Mouse (Mus musculus): ENCODE results near the gene Galk2. TPM values are rescaled to one million over a fixed set of nuclear protein-coding genes. Genes with fewer than 3 reads are reported as not detected.

The Galk2 gene
- polyA plus RNA-seq, 1 experiment from 2014 or later = 30.0 TPM

DNA sequence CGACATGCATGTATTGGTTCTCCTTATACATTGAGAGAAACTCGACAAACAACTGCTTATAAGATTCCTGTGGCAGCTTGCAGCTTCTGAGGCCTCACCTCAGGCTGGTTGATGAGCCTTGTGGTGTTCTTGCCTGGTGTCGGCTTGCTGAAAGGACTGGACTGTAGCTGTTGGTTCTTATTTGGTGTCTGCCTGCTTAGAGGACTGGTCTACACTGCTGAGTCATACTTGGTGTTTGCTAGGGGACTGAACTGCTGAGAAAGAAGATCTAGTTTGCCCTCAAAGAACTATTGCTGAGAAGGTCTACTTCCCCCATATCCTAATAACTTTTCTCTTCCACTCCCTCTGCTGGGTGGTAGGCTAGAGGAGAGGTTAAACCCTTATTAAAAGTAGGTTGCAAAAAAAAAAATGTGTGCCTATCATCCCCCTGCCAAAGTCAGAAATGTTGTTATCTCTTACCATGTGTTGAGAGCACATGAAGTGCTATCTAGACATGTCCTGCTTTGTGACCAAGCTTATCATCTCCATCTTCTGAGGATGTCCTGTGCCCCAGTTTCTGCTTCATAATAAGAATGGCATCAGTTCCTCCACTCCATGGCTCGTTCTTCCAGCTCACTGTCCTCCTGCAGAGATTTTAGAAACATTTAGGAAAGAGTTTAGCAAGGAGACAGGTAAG is 48.8 kb downstream of the Galk2 start:
- H3K27ac ChIP-seq (replicated peaks) = no peak overlapping the region
- WGBS = 86% methylated on average over 4 of the region's 4 CpGs
- no peaks in the 10 kb centered on the region for H3K27me3 ChIP-seq (ENCODE audit: low read depth, poor library complexity, severe bottlenecking)
- no peaks in the 10 kb centered on the region for H3K9me3 ChIP-seq (replicated peaks)
- H3K36me3 ChIP-seq = no peaks in the 10 kb centered on the region
- no peak for DNase-seq (ENCODE audit: low spot score)
- H3K4me1 ChIP-seq = no peaks in the 10 kb centered on the region
- H3K4me3 ChIP-seq = no peak overlapping the region

DNA sequence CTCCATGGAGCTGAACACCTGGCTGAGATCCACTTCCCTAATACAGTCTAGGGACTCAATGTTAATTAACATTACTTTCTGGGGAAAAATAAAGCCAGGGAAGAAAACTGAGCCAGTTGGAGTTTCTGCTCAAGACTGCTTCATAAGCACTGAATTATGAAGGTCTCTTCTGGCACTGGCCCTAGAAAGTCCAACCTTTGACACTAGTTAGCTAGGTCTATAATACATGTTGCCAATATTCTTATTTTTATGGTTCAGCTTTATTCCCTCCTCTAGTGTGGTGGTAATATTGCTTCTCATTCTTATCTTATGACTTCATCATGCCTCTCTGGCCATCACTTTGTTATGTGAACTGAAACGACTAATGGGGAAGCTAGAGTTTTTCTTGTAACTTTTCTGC is 55.3 kb downstream of the Galk2 start:
- peaks cover 5% of the 10 kb centered on the region; the same call in 1 of the 2 replicates for H3K4me1 ChIP-seq
- 89% methylated on average over 1 of the region's 1 CpGs for WGBS
- no peaks in the 10 kb centered on the region for H3K9me3 ChIP-seq (replicated peaks)
- H3K27me3 ChIP-seq (ENCODE audit: low read depth, poor library complexity, severe bottlenecking) = no peaks in the 10 kb centered on the region
- H3K36me3 ChIP-seq = peaks cover 3% of the 10 kb centered on the region; the same call in 1 of the 2 replicates
- H3K4me3 ChIP-seq = no peak overlapping the region
- no peak overlapping the region for H3K27ac ChIP-seq (replicated peaks)
- no peak for DNase-seq (ENCODE audit: low spot score)

DNA sequence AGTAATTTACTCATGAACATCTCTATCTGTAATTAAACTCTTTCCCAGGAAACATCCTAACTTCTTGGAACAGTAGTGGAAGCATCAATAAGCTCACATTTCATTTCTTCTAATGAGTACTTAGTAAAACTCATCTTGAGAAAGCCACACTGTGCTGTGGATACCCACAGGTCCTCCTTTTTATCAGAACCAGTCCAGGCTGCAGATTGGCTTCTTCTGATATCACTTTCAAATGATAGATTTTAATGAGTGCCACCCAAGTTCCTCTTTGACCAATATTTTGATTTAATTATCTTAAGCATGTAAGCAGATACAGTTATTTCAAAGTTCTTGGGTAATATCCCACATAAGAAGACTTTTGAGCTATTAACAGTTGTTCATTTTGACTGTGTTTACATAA is 55.8 kb downstream of the Galk2 start:
- Histone ChIP-seq H3K4me1 (peaks cover 5% of the 10 kb centered on the region; the same call in 1 of the 2 replicates), H3K27me3 (ENCODE audit: low read depth, poor library complexity, severe bottlenecking) (no peaks in the 10 kb centered on the region), H3K4me3 (no peak overlapping the region), H3K36me3 (peaks cover 3% of the 10 kb centered on the region; the same call in 1 of the 2 replicates), H3K27ac (replicated peaks) (no peak overlapping the region), H3K9me3 (replicated peaks) (no peaks in the 10 kb centered on the region)
- DNase-seq (ENCODE audit: low spot score) = no peak

DNA sequence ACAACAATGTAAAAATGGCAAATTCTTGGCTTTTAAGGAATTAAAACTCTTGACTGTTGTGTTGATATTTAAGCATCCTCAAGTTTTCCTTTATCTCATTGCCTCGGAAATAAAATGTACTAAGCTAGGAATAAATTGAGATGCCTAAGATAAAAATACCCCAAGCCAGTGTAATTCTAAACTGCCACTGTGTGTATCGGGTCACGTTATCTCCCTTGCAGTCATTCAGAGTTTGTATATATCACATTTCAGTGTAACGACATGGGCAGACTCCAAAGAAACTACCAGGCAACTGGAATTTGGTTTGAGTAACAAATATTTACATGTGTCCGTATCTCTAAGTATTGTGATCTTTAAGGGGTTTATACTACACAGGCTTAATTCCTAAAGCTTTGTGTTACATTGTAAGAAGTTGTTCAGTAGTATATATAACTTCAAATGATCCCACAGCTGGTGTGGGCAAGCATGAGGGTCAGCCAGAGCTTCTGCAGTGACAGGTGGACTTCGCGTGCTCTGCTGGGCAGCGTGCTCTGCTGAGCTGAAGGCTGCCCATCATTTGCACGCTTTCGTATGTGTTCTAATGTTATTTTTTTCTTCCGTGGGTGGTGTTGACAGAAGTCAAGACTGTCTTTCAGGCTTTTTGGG is 57.9 kb downstream of the Galk2 start:
- Histone ChIP-seq H3K27ac (replicated peaks) (no peak overlapping the region), H3K36me3 (peaks cover 5% of the 10 kb centered on the region; the same call in 1 of the 2 replicates), H3K4me3 (no peak overlapping the region), H3K9me3 (replicated peaks) (no peaks in the 10 kb centered on the region), H3K27me3 (ENCODE audit: low read depth, poor library complexity, severe bottlenecking) (no peaks in the 10 kb centered on the region), H3K4me1 (peaks cover 5% of the 10 kb centered on the region; the same call in 1 of the 2 replicates)
- no peak for DNase-seq (ENCODE audit: low spot score)
- WGBS = 86% methylated on average over 11 of the region's 11 CpGs

DNA sequence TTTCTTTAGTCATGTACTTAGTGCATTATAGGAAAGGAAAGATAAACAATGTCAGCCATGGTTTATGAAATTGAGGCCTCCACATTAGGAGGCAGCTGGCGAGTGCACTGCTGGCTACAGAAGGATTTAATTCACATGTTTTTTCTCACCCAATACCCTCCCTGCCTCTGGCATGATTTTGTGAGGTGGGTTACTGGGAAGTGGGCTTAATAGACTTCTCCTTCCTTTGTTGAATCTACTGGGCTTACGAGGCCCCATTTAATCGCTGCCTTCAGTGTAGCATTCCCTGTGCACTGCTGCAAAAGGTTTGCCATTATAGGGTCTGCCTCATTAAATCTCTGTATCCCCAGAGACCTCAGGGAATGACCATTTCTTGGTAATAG is 58.4 kb downstream of the Galk2 start:
- Histone ChIP-seq H3K4me1 (peaks cover 5% of the 10 kb centered on the region; the same call in 1 of the 2 replicates), H3K27me3 (ENCODE audit: low read depth, poor library complexity, severe bottlenecking) (no peaks in the 10 kb centered on the region), H3K4me3 (no peak overlapping the region), H3K9me3 (replicated peaks) (no peaks in the 10 kb centered on the region), H3K27ac (replicated peaks) (no peak overlapping the region), H3K36me3 (peaks cover 6% of the 10 kb centered on the region; the same call in 1 of the 2 replicates)
- DNase-seq (ENCODE audit: low spot score) = no peak
- 91% methylated on average over 3 of the region's 3 CpGs for WGBS

DNA sequence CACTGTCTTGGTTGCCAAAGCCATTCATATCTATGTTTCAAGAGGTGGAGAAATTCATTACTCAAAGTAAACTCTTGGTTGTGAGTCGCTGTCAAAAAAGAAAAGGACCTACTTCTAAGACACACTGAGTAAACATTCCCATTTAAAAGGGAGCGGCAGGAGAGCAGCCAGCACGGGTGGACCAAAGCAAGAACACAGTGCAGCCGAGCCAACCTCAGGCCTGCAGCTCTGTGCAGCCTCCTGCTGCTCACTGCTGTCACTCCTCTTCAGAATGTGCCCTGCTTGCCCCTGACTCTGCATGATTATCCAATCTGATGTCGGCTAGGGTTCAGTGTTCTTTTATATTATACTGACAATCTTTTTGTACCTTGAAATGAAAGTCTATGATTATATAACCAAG is 62.4 kb downstream of the Galk2 start:
- H3K9me3 ChIP-seq (replicated peaks) = no peaks in the 10 kb centered on the region
- H3K4me3 ChIP-seq = no peak overlapping the region
- peaks cover 6% of the 10 kb centered on the region; the same call in 1 of the 2 replicates for H3K36me3 ChIP-seq
- WGBS = 43% methylated on average over 5 of the region's 5 CpGs
- H3K27ac ChIP-seq (replicated peaks) = no peak overlapping the region
- peaks cover 5% of the 10 kb centered on the region; the same call in 1 of the 2 replicates for H3K4me1 ChIP-seq
- DNase-seq (ENCODE audit: low spot score) = no peak
- no peaks in the 10 kb centered on the region for H3K27me3 ChIP-seq (ENCODE audit: low read depth, poor library complexity, severe bottlenecking)

DNA sequence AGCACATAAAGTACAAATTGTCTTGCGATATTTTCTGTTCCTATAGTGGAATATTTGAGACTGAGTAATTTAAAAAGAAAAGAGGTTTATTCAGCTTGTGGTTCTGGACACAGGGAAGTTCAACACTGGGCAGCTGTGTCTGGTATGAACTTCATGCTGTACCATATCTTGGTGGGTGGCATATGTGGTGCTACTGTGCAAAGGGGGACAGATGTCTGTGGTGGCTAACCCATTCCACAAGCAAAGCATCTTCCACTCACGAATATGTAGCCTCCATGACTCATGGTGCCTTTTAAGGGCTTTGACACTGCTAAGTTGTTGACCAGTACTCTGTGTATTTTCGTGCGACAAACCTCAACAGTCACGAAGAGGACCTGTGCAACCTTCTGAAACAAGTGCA is 63.2 kb downstream of the Galk2 start:
- 96% methylated on average over 5 of the region's 5 CpGs for WGBS
- no peak overlapping the region for H3K27ac ChIP-seq (replicated peaks)
- no peaks in the 10 kb centered on the region for H3K9me3 ChIP-seq (replicated peaks)
- H3K36me3 ChIP-seq = peaks cover 6% of the 10 kb centered on the region; the same call in 1 of the 2 replicates
- no peak overlapping the region for H3K4me3 ChIP-seq
- H3K27me3 ChIP-seq (ENCODE audit: low read depth, poor library complexity, severe bottlenecking) = no peaks in the 10 kb centered on the region
- peaks cover 2% of the 10 kb centered on the region; the same call in 1 of the 2 replicates for H3K4me1 ChIP-seq
- no peak for DNase-seq (ENCODE audit: low spot score)

DNA sequence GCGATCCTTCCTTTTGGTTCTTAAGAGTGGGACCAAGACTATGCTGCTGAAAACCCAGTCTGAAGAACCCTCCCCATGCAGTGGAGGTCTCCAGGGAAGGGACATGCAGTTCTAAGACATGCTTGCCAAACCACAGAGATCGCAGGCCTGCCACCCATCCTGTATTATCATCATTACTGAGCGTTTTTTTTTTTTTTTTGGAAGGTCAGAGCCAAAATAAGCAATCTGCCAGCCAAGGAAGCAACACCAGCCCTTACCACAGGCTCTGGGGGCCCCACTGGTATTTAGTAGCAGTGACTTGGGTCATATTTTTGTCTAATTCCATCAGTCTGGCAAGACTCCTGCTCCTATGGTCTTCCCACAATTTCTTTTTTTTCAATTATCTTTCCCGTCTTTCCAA is 64.0 kb downstream of the Galk2 start:
- peaks cover 6% of the 10 kb centered on the region; the same call in 1 of the 2 replicates for H3K36me3 ChIP-seq
- H3K27ac ChIP-seq (replicated peaks) = no peak overlapping the region
- no peak for DNase-seq (ENCODE audit: low spot score)
- H3K4me1 ChIP-seq = no peaks in the 10 kb centered on the region
- H3K4me3 ChIP-seq = no peak overlapping the region
- no peaks in the 10 kb centered on the region for H3K9me3 ChIP-seq (replicated peaks)
- WGBS = 82% methylated on average over 4 of the region's 4 CpGs
- no peaks in the 10 kb centered on the region for H3K27me3 ChIP-seq (ENCODE audit: low read depth, poor library complexity, severe bottlenecking)

DNA sequence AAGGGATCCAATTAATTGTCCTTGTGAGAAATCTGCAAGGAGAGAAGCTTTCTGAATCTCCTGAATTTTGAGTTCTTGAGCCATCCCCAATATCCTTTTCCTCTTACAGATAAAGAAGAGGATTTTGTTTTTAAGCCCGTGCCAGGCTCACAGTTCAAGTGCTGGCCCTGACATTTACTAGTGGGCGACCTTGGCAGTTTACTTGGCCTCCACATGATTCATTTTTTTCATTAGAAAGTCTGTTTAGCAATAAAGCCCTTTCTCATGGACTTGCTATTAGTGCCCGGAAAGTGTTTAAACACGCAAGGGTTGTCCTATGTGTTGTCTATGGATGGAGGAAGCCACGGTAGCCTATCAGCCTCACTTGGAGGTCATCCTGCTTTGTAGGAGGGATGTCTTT is 64.4 kb downstream of the Galk2 start:
- no peak for DNase-seq (ENCODE audit: low spot score)
- H3K27ac ChIP-seq (replicated peaks) = no peak overlapping the region
- WGBS = 90% methylated on average over 5 of the region's 5 CpGs
- no peaks in the 10 kb centered on the region for H3K9me3 ChIP-seq (replicated peaks)
- H3K4me3 ChIP-seq = no peak overlapping the region
- H3K4me1 ChIP-seq = no peaks in the 10 kb centered on the region
- H3K36me3 ChIP-seq = 0 out of 2 replicates have a peak, but pooled peaks cover 3% of the 10 kb centered on the region
- H3K27me3 ChIP-seq (ENCODE audit: low read depth, poor library complexity, severe bottlenecking) = no peaks in the 10 kb centered on the region

DNA sequence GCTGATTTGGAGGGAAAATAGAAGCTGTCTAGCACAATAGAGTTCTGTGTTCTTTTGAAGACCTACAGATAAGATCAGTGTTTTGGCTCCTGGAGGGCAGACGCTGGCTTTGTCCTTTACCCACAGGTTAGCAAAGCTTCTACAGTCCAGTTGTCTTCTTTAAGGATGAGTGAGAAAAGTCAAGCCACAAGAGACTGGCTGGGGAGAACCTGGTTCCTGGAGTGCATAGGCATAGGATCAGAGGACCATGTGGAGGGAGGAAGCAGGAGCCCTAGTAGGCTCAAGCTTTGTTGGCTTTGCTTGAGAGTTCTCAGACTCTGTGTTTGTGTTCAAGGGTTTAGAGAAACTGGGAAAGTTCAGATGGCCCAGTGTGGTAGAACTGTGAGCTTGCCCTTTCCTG is 65.6 kb downstream of the Galk2 start:
- Histone ChIP-seq H3K27me3 (ENCODE audit: low read depth, poor library complexity, severe bottlenecking) (no peaks in the 10 kb centered on the region), H3K36me3 (0 out of 2 replicates have a peak, but pooled peaks cover 3% of the 10 kb centered on the region), H3K9me3 (replicated peaks) (no peaks in the 10 kb centered on the region), H3K27ac (replicated peaks) (no peak overlapping the region), H3K4me3 (no peak overlapping the region), H3K4me1 (no peaks in the 10 kb centered on the region)
- no peak for DNase-seq (ENCODE audit: low spot score)
- 59% methylated on average over 1 of the region's 1 CpGs for WGBS

DNA sequence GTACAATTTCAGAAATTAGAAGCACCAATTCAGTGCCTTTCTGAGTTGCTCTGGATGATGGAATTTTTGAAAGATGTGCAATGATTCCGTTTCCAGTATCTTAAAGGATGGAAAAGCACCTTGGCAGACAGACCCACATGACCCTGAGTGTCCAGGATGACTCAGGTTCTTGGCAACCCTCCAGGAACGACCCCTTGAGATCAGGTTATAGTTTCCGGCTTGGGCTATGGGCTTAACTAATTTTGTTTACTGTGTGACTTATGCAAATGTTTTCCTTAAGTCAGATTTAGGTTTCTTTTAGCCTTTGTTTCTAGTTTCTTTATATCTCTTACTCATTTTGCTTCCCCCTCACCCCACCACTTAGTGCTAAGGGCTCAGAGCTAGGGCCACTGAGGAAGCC is 66.2 kb downstream of the Galk2 start:
- no peak for DNase-seq (ENCODE audit: low spot score)
- Histone ChIP-seq H3K4me1 (no peaks in the 10 kb centered on the region), H3K27ac (replicated peaks) (no peak overlapping the region), H3K4me3 (no peak overlapping the region), H3K36me3 (0 out of 2 replicates have a peak, but pooled peaks cover 3% of the 10 kb centered on the region), H3K27me3 (ENCODE audit: low read depth, poor library complexity, severe bottlenecking) (no peaks in the 10 kb centered on the region), H3K9me3 (replicated peaks) (no peaks in the 10 kb centered on the region)
- WGBS = 87% methylated on average over 3 of the region's 3 CpGs

DNA sequence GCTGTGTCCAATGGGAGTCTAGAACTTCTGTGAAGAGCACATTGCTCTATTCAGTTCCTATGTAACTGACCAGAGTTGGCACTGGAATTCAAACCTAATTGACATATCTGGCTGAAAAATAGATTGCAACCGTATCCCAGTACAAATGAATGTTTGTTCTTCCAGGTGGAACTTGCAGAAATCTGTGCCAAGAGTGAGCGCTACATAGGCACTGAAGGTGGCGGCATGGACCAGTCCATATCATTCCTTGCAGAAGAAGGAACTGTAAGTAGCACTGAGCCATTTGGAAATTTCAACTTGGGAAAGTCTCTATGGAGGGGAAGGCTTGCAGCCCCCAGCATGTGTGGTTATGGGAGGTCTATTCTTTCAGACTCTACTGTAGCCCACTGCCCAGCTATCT is 70.5 kb downstream of the Galk2 start:
- no peaks in the 10 kb centered on the region for H3K9me3 ChIP-seq (replicated peaks)
- H3K27me3 ChIP-seq (ENCODE audit: low read depth, poor library complexity, severe bottlenecking) = no peaks in the 10 kb centered on the region
- WGBS = 90% methylated on average over 3 of the region's 3 CpGs
- H3K4me3 ChIP-seq = no peak overlapping the region
- H3K36me3 ChIP-seq = peaks cover 9% of the 10 kb centered on the region
- H3K27ac ChIP-seq (replicated peaks) = no peak overlapping the region
- DNase-seq (ENCODE audit: low spot score) = no peak
- no peaks in the 10 kb centered on the region for H3K4me1 ChIP-seq

DNA sequence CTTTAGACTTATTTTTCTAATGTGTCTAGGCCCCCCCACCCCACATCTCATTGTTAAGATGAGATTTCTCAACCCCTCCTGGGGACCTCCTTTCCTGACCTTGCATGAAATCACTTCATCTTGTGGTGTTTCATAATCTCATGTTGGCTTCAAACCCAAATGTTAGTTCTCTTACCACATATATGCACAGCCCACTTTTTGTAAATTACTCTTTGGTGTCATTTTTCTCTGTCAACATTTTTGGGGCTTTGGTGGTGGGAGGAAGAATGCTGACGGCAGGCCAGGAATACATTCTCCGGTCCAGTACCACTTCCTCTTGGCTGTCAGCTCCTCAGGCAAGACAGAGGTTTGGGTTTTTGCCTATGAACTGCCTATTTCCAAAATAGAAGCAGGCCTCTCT is 71.0 kb downstream of the Galk2 start:
- Histone ChIP-seq H3K9me3 (replicated peaks) (no peaks in the 10 kb centered on the region), H3K36me3 (peaks cover 9% of the 10 kb centered on the region), H3K27me3 (ENCODE audit: low read depth, poor library complexity, severe bottlenecking) (no peaks in the 10 kb centered on the region)

More for the DNA sequence above, 71.0 kb downstream of the Galk2 start:
- H3K27ac ChIP-seq (replicated peaks) = no peak overlapping the region
- no peak overlapping the region for H3K4me3 ChIP-seq
- DNase-seq (ENCODE audit: low spot score) = no peak
- WGBS = 94% methylated on average over 2 of the region's 2 CpGs
- H3K4me1 ChIP-seq = no peaks in the 10 kb centered on the region

All from midbrain, embryonic 10.5 days (tissue).